8 mouse cellular contexts compared by ENCODE assay signal in genomic region chr8:109691769-109692168, GRCm38 (mm10). TPM values are rescaled to one million over a fixed set of nuclear protein-coding genes. Genes with fewer than 3 reads are reported as not detected.
DNase-seq lines count a peak whose midpoint lies in the region; ATAC-seq and TF ChIP-seq lines count a peak whose summit lies in the region.

No protein-coding gene starts in this region.

- no peaks in the 10 kb centered on the region for H3K36me3 ChIP-seq in kidney, adult 2 months (ENCODE audit: control insufficient read depth, insufficient read depth, low read length)
- peaks cover 34% of the 10 kb centered on the region for H3K36me3 ChIP-seq in G1E (replicated peaks)
- no peaks in the 10 kb centered on the region for H3K36me3 ChIP-seq in embryonic facial prominence, embryonic 12.5 days
- H3K36me3 ChIP-seq in intestine, embryonic 14.5 days (ENCODE audit: control insufficient read depth, insufficient read depth, low read length), result no peaks in the 10 kb centered on the region
- no peaks in the 10 kb centered on the region for H3K36me3 ChIP-seq in midbrain, embryonic 16.5 days (ENCODE audit: control insufficient read depth, insufficient read depth, low read length)

- H3K4me3 ChIP-seq in kidney, adult 2 months (ENCODE audit: insufficient read depth, low read depth, low read length), result no peak overlapping the region
- peak overlapping the region; percentile 98; the same call in 1 of the 2 replicates for H3K4me3 ChIP-seq in G1E (ENCODE audit: low read depth, low read length)
- H3K4me3 ChIP-seq in embryonic facial prominence, embryonic 12.5 days, result peak overlapping the region; percentile 99
- peak overlapping the region; percentile 81 for H3K4me3 ChIP-seq in intestine, embryonic 14.5 days (ENCODE audit: low read depth, low read length)
- H3K4me3 ChIP-seq in midbrain, embryonic 16.5 days (ENCODE audit: low read depth, low read length), result peak overlapping the region; percentile 98

- DNase-seq in kidney, adult 2 months, result peak; percentile 12
- DNase-seq in kidney, adult 8-10 months, result no peak
- DNase-seq in G1E (ENCODE audit: low spot score), result no peak
- DNase-seq in intestine, embryonic 14.5 days (ENCODE audit: low spot score), result no peak
- DNase-seq in urinary bladder, adult 2 months (ENCODE audit: low spot score), result no peak
- DNase-seq in right cerebral cortex, adult 18-20 months, result no peak

- peak overlapping the region; percentile 72 for H3K4me2 ChIP-seq in embryonic facial prominence, embryonic 12.5 days (replicated peaks)
- peak overlapping the region; percentile 92 for H3K4me2 ChIP-seq in intestine, embryonic 14.5 days (ENCODE audit: low read length)
- peak overlapping the region; percentile 74 for H3K4me2 ChIP-seq in midbrain, embryonic 16.5 days (ENCODE audit: low read length)

- 0 out of 2 replicates have a peak, but pooled peaks have one; percentile 17 for ATAC-seq in G1E (ENCODE audit: extremely low read depth, insufficient number of reproducible peaks, low FRiP score, poor library complexity, severe bottlenecking)
- ATAC-seq in embryonic facial prominence, embryonic 12.5 days (ENCODE audit: insufficient number of reproducible peaks, insufficient read depth, low FRiP score, low TSS enrichment), result no peak
- no peak for ATAC-seq in intestine, embryonic 14.5 days (replicated peaks; ENCODE audit: low FRiP score, low TSS enrichment, low read depth)
- ATAC-seq in midbrain, embryonic 16.5 days, result no peak

- H3K9me3 ChIP-seq in G1E (replicated peaks), result no peaks in the 10 kb centered on the region
- H3K9me3 ChIP-seq in embryonic facial prominence, embryonic 12.5 days, result no peaks in the 10 kb centered on the region
- no peaks in the 10 kb centered on the region for H3K9me3 ChIP-seq in intestine, embryonic 14.5 days (ENCODE audit: control insufficient read depth, low read length)
- no peaks in the 10 kb centered on the region for H3K9me3 ChIP-seq in midbrain, embryonic 16.5 days (replicated peaks; ENCODE audit: control insufficient read depth, low read length, poor library complexity, severe bottlenecking)

- no peaks in the 10 kb centered on the region for H3K27me3 ChIP-seq in kidney, adult 2 months (replicated peaks; ENCODE audit: control insufficient read depth, insufficient read depth, low read length)
- no peaks in the 10 kb centered on the region for H3K27me3 ChIP-seq in G1E (ENCODE audit: insufficient read depth, low read length)
- no peaks in the 10 kb centered on the region for H3K27me3 ChIP-seq in embryonic facial prominence, embryonic 12.5 days
- H3K27me3 ChIP-seq in intestine, embryonic 14.5 days (replicated peaks; ENCODE audit: control insufficient read depth, insufficient read depth, low read length), result no peaks in the 10 kb centered on the region
- H3K27me3 ChIP-seq in midbrain, embryonic 16.5 days (ENCODE audit: control insufficient read depth, insufficient read depth, low read depth, low read length), result no peaks in the 10 kb centered on the region

- no peak for TF ChIP-seq POLR2A in kidney, adult 2 months (IDR thresholded peaks at IDR 0.05; ENCODE audit: low read depth, low read length)

- H3K27ac ChIP-seq in kidney, adult 2 months (ENCODE audit: insufficient read depth, low read depth, low read length), result no peak overlapping the region
- no peak overlapping the region for H3K27ac ChIP-seq in embryonic facial prominence, embryonic 12.5 days
- no peak overlapping the region for H3K27ac ChIP-seq in intestine, embryonic 14.5 days (ENCODE audit: low read depth)
- no peak overlapping the region; the same call in 1 of the 2 replicates for H3K27ac ChIP-seq in midbrain, embryonic 16.5 days (ENCODE audit: low read length)

- H3K9ac ChIP-seq in embryonic facial prominence, embryonic 12.5 days, result peak overlapping the region; percentile 96
- H3K9ac ChIP-seq in intestine, embryonic 14.5 days (ENCODE audit: low read length), result peak overlapping the region; percentile 87
- peak overlapping the region; percentile 100 for H3K9ac ChIP-seq in midbrain, embryonic 16.5 days (ENCODE audit: low read depth, low read length)

- H3K4me1 ChIP-seq in kidney, adult 2 months (ENCODE audit: control insufficient read depth, insufficient read depth, low read length), result peaks cover 12% of the 10 kb centered on the region
- H3K4me1 ChIP-seq in G1E (ENCODE audit: insufficient read depth, low read depth, low read length), result peaks cover 40% of the 10 kb centered on the region
- peaks cover 17% of the 10 kb centered on the region for H3K4me1 ChIP-seq in embryonic facial prominence, embryonic 12.5 days
- peaks cover 13% of the 10 kb centered on the region for H3K4me1 ChIP-seq in intestine, embryonic 14.5 days (replicated peaks; ENCODE audit: control insufficient read depth, insufficient read depth, low read length)
- peaks cover 23% of the 10 kb centered on the region for H3K4me1 ChIP-seq in midbrain, embryonic 16.5 days (ENCODE audit: control insufficient read depth, insufficient read depth, low read length)

- 36% methylated on average over 5 of the region's 5 CpGs for WGBS in kidney, adult 2 months
- WGBS in embryonic facial prominence, embryonic 12.5 days, result 53% methylated on average over 5 of the region's 5 CpGs
- WGBS in intestine, embryonic 14.5 days, result 56% methylated on average over 5 of the region's 5 CpGs
- WGBS in midbrain, embryonic 16.5 days, result 47% methylated on average over 5 of the region's 5 CpGs

- peak; percentile 21; the same call in 1 of the 2 replicates for TF ChIP-seq CTCF in kidney, adult 2 months (conservative IDR thresholded peaks at IDR 0.05; ENCODE audit: insufficient read depth, insufficient read length, low read depth, low read length)
- 0 out of 2 replicates have a peak, but pooled peaks have one; percentile 13 for TF ChIP-seq CTCF in G1E (IDR thresholded peaks at IDR 0.05; ENCODE audit: low read depth, low read length)

RNA-seq across cellular contexts. Expression of gene Ist1, which starts 1.3 kb away (rescaled TPM):
- polyA plus RNA-seq in kidney, adult 2 months (2012; rRNA removed), result 49.5 and 54.0 TPM in 2 replicates
- total RNA-seq in G1E (2014; fragmentation: Nextera tagmentation) (55.1 and 69.7 TPM in 2 replicates), G1E (2017) (88.4 and 92.4 TPM in 2 replicates)
- 23.4 and 25.8 TPM in 2 replicates for polyA plus RNA-seq in G1E (2012)
- polyA plus RNA-seq in embryonic facial prominence, embryonic 12.5 days (2016; fragmentation: Nextera tagmentation; extraction: Ambion mirVana), result 157 and 165 TPM in 2 replicates
- polyA plus RNA-seq in intestine, embryonic 14.5 days (2014; fragmentation: Nextera tagmentation; extraction: Ambion mirVana), result 140 and 152 TPM in 2 replicates
- 158 and 171 TPM in 2 replicates for polyA plus RNA-seq in midbrain, embryonic 16.5 days (2015; fragmentation: Nextera tagmentation; extraction: Ambion mirVana)
- 84.2 and 98.4 TPM in 2 replicates for polyA plus RNA-seq in urinary bladder, adult 2 months (2012; rRNA removed)

RNA-seq across cellular contexts. Expression of gene Zfp821, which starts 13.6 kb away (rescaled TPM):
- 9.6 and 10.7 TPM in 2 replicates for polyA plus RNA-seq in kidney, adult 2 months (2012; rRNA removed)
- 4.7 and 7.9 TPM in 2 replicates for total RNA-seq in G1E (2014; fragmentation: Nextera tagmentation)
- total RNA-seq in G1E (2017), result 10.4 and 12.0 TPM in 2 replicates
- polyA plus RNA-seq in G1E (2012), result 4.7 and 5.1 TPM in 2 replicates
- 58.2 and 60.6 TPM in 2 replicates for polyA plus RNA-seq in embryonic facial prominence, embryonic 12.5 days (2016; fragmentation: Nextera tagmentation; extraction: Ambion mirVana)
- polyA plus RNA-seq in intestine, embryonic 14.5 days (2014; fragmentation: Nextera tagmentation; extraction: Ambion mirVana), result 26.3 and 27.7 TPM in 2 replicates
- 69.6 and 76.1 TPM in 2 replicates for polyA plus RNA-seq in midbrain, embryonic 16.5 days (2015; fragmentation: Nextera tagmentation; extraction: Ambion mirVana)
- 13.4 and 15.2 TPM in 2 replicates for polyA plus RNA-seq in urinary bladder, adult 2 months (2012; rRNA removed)

RNA-seq across cellular contexts. Expression of gene Atxn1l, which starts 45.8 kb away (rescaled TPM):
- polyA plus RNA-seq in kidney, adult 2 months (2012; rRNA removed), result 16.9 and 17.2 TPM in 2 replicates
- total RNA-seq in G1E (2014; fragmentation: Nextera tagmentation) (27.6 and 29.5 TPM in 2 replicates), G1E (2017) (18.4 and 20.7 TPM in 2 replicates)
- 33.4 and 36.8 TPM in 2 replicates for polyA plus RNA-seq in G1E (2012)
- polyA plus RNA-seq in embryonic facial prominence, embryonic 12.5 days (2016; fragmentation: Nextera tagmentation; extraction: Ambion mirVana), result 9.3 and 9.6 TPM in 2 replicates
- polyA plus RNA-seq in intestine, embryonic 14.5 days (2014; fragmentation: Nextera tagmentation; extraction: Ambion mirVana), result 6.1 and 7.1 TPM in 2 replicates
- 3.7 and 5.1 TPM in 2 replicates for polyA plus RNA-seq in midbrain, embryonic 16.5 days (2015; fragmentation: Nextera tagmentation; extraction: Ambion mirVana)
- polyA plus RNA-seq in urinary bladder, adult 2 months (2012; rRNA removed), result 11.3 and 13.7 TPM in 2 replicates
